Mouse (Mus musculus) hindbrain, embryonic 15.5 days (tissue): ENCODE results near the gene Prkacb. TPM values are rescaled to one million over a fixed set of nuclear protein-coding genes. Genes with fewer than 3 reads are reported as not detected.

ENCODE experiments used
- ATAC-seq: fragments of 200-750 bp; cut with Nextera tagmentation; 2 replicates; pipeline ENCODE4 v1.8.0; 2017; ENCODE audit warnings: low read depth, moderate number of reproducible peaks, moderate TSS enrichment; ENCODE audit not compliant: low FRiP score
- H3K27ac ChIP-seq: fragments of 300-500 bp; sonication (generic); replicated peaks from 2 replicates; pipeline ENCODE4 v1.5.1; 2015; ENCODE audit warnings: mild to moderate bottlenecking, inconsistent platforms
- H3K27me3 ChIP-seq: fragments of 300-500 bp; sonication (generic); 2 replicates; pipeline ENCODE4 v1.6.1; 2015; ENCODE audit warnings: control low read depth, inconsistent platforms
- H3K36me3 ChIP-seq: fragments of 300-500 bp; sonication (generic); 2 replicates; pipeline ENCODE4 v1.6.1; 2015; ENCODE audit warnings: control low read depth, inconsistent platforms
- H3K4me1 ChIP-seq: fragments of 300-500 bp; sonication (generic); replicated peaks from 2 replicates; pipeline ENCODE4 v1.6.1; 2015; ENCODE audit warnings: control low read depth, inconsistent platforms
- H3K4me2 ChIP-seq: fragments of 300-500 bp; sonication (generic); 2 replicates; pipeline ENCODE4 v1.6.1; 2015; ENCODE audit warnings: moderate library complexity, mild to moderate bottlenecking, inconsistent platforms
- H3K4me3 ChIP-seq: fragments of 300-500 bp; sonication (generic); 2 replicates; pipeline ENCODE4 v1.5.1; 2015; ENCODE audit warnings: mild to moderate bottlenecking, inconsistent platforms
- H3K9ac ChIP-seq: fragments of 300-500 bp; sonication (generic); 2 replicates; pipeline ENCODE4 v1.6.1; 2015; ENCODE audit warnings: inconsistent platforms
- H3K9me3 ChIP-seq: fragments of 300-500 bp; sonication (generic); 2 replicates; pipeline ENCODE4 v1.6.1; 2016; ENCODE audit warnings: control low read depth, inconsistent platforms
- WGBS: fragments of 180-500 bp; shearing (Covaris S2); methylation state at CpG from one replicate; pipeline ENCODE4 v1.1.7; 2015; 5-methylcytosine and 5-hydroxymethylcytosine counted together
- polyA plus RNA-seq: library from polyadenylated mRNA; unstranded; fragments of >200 nt; fragmentation: Nextera tagmentation; extraction: Ambion mirVana; gene quantifications from 2 replicates; pipeline ENCODE4 v1.2.1, GENCODE M21; 2015

Prkacb gene
- polyA plus RNA-seq, 1 experiment from 2014 or later = 186 TPM

GRCm38 (mm10) chr3:146812041-146812878 lies 530 bp downstream of the Prkacb start:
- H3K4me2 ChIP-seq = peak overlapping the region; percentile 88
- ATAC-seq = peak; percentile 77
- peak overlapping the region; percentile 95 for H3K9ac ChIP-seq
- H3K36me3 ChIP-seq = no peaks in the 10 kb centered on the region
- peak overlapping the region; percentile 99 for H3K27ac ChIP-seq
- H3K9me3 ChIP-seq = no peaks in the 10 kb centered on the region
- H3K4me1 ChIP-seq = peaks cover 18% of the 10 kb centered on the region
- no peaks in the 10 kb centered on the region for H3K27me3 ChIP-seq
- peak overlapping the region; percentile 99 for H3K4me3 ChIP-seq
- WGBS = under 1% methylated on average over 54 of the region's 60 CpGs

- no peaks in the 10 kb centered on the region for H3K36me3 ChIP-seq
- no peak for ATAC-seq
- 87% methylated on average over 12 of the region's 12 CpGs for WGBS
- H3K4me1 ChIP-seq = no peaks in the 10 kb centered on the region
- no peak overlapping the region for H3K9ac ChIP-seq
- no peak overlapping the region for H3K4me3 ChIP-seq
- H3K4me2 ChIP-seq = no peak overlapping the region
- no peaks in the 10 kb centered on the region for H3K9me3 ChIP-seq
- H3K27ac ChIP-seq = no peak overlapping the region
- no peaks in the 10 kb centered on the region for H3K27me3 ChIP-seq
Measured at GRCm38 (mm10) chr3:146793554-146794257, 19.1 kb downstream of the Prkacb start.

- Histone ChIP-seq H3K4me2 (no peak overlapping the region), H3K27me3 (no peaks in the 10 kb centered on the region), H3K9ac (no peak overlapping the region), H3K4me3 (no peak overlapping the region), H3K27ac (no peak overlapping the region), H3K36me3 (no peaks in the 10 kb centered on the region), H3K4me1 (no peaks in the 10 kb centered on the region), H3K9me3 (no peaks in the 10 kb centered on the region)
- ATAC-seq = no peak
- WGBS = 84% methylated on average over 3 of the region's 3 CpGs
Measured at GRCm38 (mm10) chr3:146792144-146792748, 20.5 kb downstream of the Prkacb start.

- 77% methylated on average over 3 of the region's 3 CpGs for WGBS
- Histone ChIP-seq H3K27ac (no peak overlapping the region; the same call in 1 of the 2 replicates), H3K4me3 (no peak overlapping the region), H3K4me2 (no peak overlapping the region), H3K27me3 (no peaks in the 10 kb centered on the region), H3K4me1 (peaks cover 24% of the 10 kb centered on the region), H3K9me3 (no peaks in the 10 kb centered on the region), H3K9ac (no peak overlapping the region), H3K36me3 (no peaks in the 10 kb centered on the region)
- ATAC-seq = no peak; the same call in 1 of the 2 replicates
Measured at GRCm38 (mm10) chr3:146784233-146784632, 28.6 kb downstream of the Prkacb start.

GRCm38 (mm10) chr3:146783645-146784225 lies 29.1 kb downstream of the Prkacb start:
- WGBS = 61% methylated on average over 7 of the region's 7 CpGs
- peak; percentile 64 for ATAC-seq
- H3K4me2 ChIP-seq = no peak overlapping the region

GRCm38 (mm10) chr3:146782548-146782947 lies 30.2 kb downstream of the Prkacb start:
- WGBS = 18% methylated on average over 6 of the region's 6 CpGs
- peak; percentile 57 for ATAC-seq
- Histone ChIP-seq H3K4me3 (no peak overlapping the region), H3K4me2 (no peak overlapping the region), H3K27ac (no peak overlapping the region), H3K36me3 (no peaks in the 10 kb centered on the region), H3K9me3 (no peaks in the 10 kb centered on the region), H3K4me1 (peaks cover 24% of the 10 kb centered on the region), H3K27me3 (no peaks in the 10 kb centered on the region), H3K9ac (no peak overlapping the region)

More at GRCm38 (mm10) chr3:146783645-146784225, 29.1 kb downstream of the Prkacb start:
- Histone ChIP-seq H3K4me3 (no peak overlapping the region), H3K9me3 (no peaks in the 10 kb centered on the region), H3K4me1 (peaks cover 24% of the 10 kb centered on the region), H3K27me3 (no peaks in the 10 kb centered on the region), H3K9ac (no peak overlapping the region), H3K27ac (no peak overlapping the region; the same call in 1 of the 2 replicates), H3K36me3 (no peaks in the 10 kb centered on the region)

- no peak overlapping the region; the same call in 1 of the 2 replicates for H3K27ac ChIP-seq
Measured at GRCm38 (mm10) chr3:146781131-146781530, 31.7 kb downstream of the Prkacb start.

GRCm38 (mm10) chr3:146780241-146780640 lies 32.5 kb downstream of the Prkacb start:
- Histone ChIP-seq H3K4me3 (no peak overlapping the region), H3K4me1 (peaks cover 24% of the 10 kb centered on the region), H3K27ac (no peak overlapping the region), H3K4me2 (no peak overlapping the region), H3K27me3 (no peaks in the 10 kb centered on the region), H3K9me3 (no peaks in the 10 kb centered on the region), H3K36me3 (no peaks in the 10 kb centered on the region), H3K9ac (no peak overlapping the region)
- 58% methylated on average over 3 of the region's 3 CpGs for WGBS
- ATAC-seq = no peak

More at GRCm38 (mm10) chr3:146781131-146781530, 31.7 kb downstream of the Prkacb start:
- no peaks in the 10 kb centered on the region for H3K27me3 ChIP-seq
- no peak; the same call in 1 of the 2 replicates for ATAC-seq
- WGBS = 19% methylated on average over 11 of the region's 11 CpGs
- H3K4me1 ChIP-seq = peaks cover 24% of the 10 kb centered on the region
- no peak overlapping the region for H3K4me3 ChIP-seq
- no peaks in the 10 kb centered on the region for H3K9me3 ChIP-seq
- H3K4me2 ChIP-seq = peak overlapping the region; percentile 42
- H3K9ac ChIP-seq = no peak overlapping the region
- H3K36me3 ChIP-seq = no peaks in the 10 kb centered on the region

- no peak overlapping the region for H3K4me2 ChIP-seq
- no peak overlapping the region for H3K9ac ChIP-seq
- no peak overlapping the region for H3K4me3 ChIP-seq
- no peaks in the 10 kb centered on the region for H3K36me3 ChIP-seq
- WGBS = 75% methylated on average over 8 of the region's 8 CpGs
- H3K27ac ChIP-seq = no peak overlapping the region
- H3K4me1 ChIP-seq = peaks cover 19% of the 10 kb centered on the region
- H3K27me3 ChIP-seq = no peaks in the 10 kb centered on the region
- H3K9me3 ChIP-seq = no peaks in the 10 kb centered on the region
- no peak for ATAC-seq
Measured at GRCm38 (mm10) chr3:146778913-146779312, 33.9 kb downstream of the Prkacb start.

- 81% methylated on average over 2 of the region's 2 CpGs for whole genome bisulfite sequencing
- peaks cover 17% of the 10 kb centered on the region for H3K4me1 ChIP-seq
- H3K9me3 ChIP-seq = no peaks in the 10 kb centered on the region
- H3K9ac ChIP-seq = no peak overlapping the region
- no peaks in the 10 kb centered on the region for H3K36me3 ChIP-seq
- H3K4me2 ChIP-seq = no peak overlapping the region
- no peak overlapping the region for H3K27ac ChIP-seq
- no peaks in the 10 kb centered on the region for H3K27me3 ChIP-seq
- H3K4me3 ChIP-seq = no peak overlapping the region
- ATAC-seq = no peak
Measured at GRCm38 (mm10) chr3:146778451-146778850, 34.3 kb downstream of the Prkacb start.

GRCm38 (mm10) chr3:146776711-146777110 lies 36.1 kb downstream of the Prkacb start:
- WGBS = 90% methylated on average over 5 of the region's 5 CpGs
- Histone ChIP-seq H3K36me3 (no peaks in the 10 kb centered on the region), H3K9ac (no peak overlapping the region), H3K4me1 (peaks cover 9% of the 10 kb centered on the region), H3K27me3 (no peaks in the 10 kb centered on the region), H3K9me3 (no peaks in the 10 kb centered on the region), H3K27ac (no peak overlapping the region), H3K4me3 (no peak overlapping the region), H3K4me2 (no peak overlapping the region)
- no peak for ATAC-seq
